Mouse (Mus musculus): ENCODE results near the gene Foxp4. TPM values are rescaled to one million over a fixed set of nuclear protein-coding genes. Genes with fewer than 3 reads are reported as not detected.
A peak's percentile ranks its signal among the peaks of the same experiment; 100 is the strongest.

The Foxp4 gene
- polyA plus RNA-seq, 2 experiments, result 38.6 to 104 TPM

GRCm38 (mm10) chr17:47876776-47877714, 47.4 kb downstream of the Foxp4 start:
- H3K27ac ChIP-seq (replicated peaks; ENCODE audit: low read depth, low read length), result no peak overlapping the region
- H3K36me3 ChIP-seq (ENCODE audit: control insufficient read depth, insufficient read depth, low read length), result peaks cover 93% of the 10 kb centered on the region
- no peak overlapping the region for H3K4me3 ChIP-seq (replicated peaks; ENCODE audit: low read length)
- H3K9me3 ChIP-seq (ENCODE audit: control insufficient read depth, low read length), result no peaks in the 10 kb centered on the region
- 48% methylated on average over 26 of the region's 26 CpGs for WGBS
- DNase-seq (ENCODE audit: low spot score) (no peak), ATAC-seq (ENCODE audit: low FRiP score, low read depth) (no peak)
- TF ChIP-seq POLR2A (IDR thresholded peaks at IDR 0.05; ENCODE audit: borderline replicate concordance, extremely low read depth, insufficient read depth, insufficient read length), result no peak
- no peak overlapping the region for H3K9ac ChIP-seq (ENCODE audit: low read depth, low read length, severe bottlenecking)
- no peak overlapping the region for H3K4me2 ChIP-seq (replicated peaks; ENCODE audit: low read depth, low read length, severe bottlenecking)
- H3K4me1 ChIP-seq (ENCODE audit: control insufficient read depth, insufficient read depth, low read length), result peaks cover 46% of the 10 kb centered on the region
- no peaks in the 10 kb centered on the region for H3K27me3 ChIP-seq (ENCODE audit: control insufficient read depth, insufficient read depth, low read length)

DNA sequence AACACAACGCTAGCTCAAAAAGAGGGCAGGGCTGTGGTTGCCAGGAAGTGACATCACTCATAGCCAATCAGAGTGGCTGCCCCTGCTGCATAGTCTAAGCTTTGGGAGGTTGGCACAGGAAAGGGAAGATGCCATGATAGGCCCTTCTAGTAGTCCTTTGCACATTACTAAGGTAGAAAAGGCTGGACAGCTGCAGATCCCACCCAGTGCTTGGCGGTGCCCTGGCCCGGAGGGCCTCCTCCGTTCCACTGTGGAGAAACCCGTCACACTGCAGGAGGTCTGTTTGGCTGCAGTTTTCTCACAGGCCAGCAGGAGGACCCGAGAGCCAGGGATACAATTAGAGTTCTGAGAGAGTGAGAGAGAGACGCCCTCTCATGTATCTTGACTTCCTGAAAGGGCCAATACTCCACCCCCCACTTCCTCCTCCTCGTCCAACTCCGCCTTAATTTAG, 51.1 kb downstream of the Foxp4 start:
- Histone ChIP-seq H3K9me3 (ENCODE audit: control insufficient read depth, low read length) (no peaks in the 10 kb centered on the region), H3K9ac (ENCODE audit: low read depth, low read length, severe bottlenecking) (no peak overlapping the region), H3K4me3 (replicated peaks; ENCODE audit: low read length) (no peak overlapping the region), H3K27ac (replicated peaks; ENCODE audit: low read depth, low read length) (no peak overlapping the region), H3K36me3 (ENCODE audit: control insufficient read depth, insufficient read depth, low read length) (peaks cover 94% of the 10 kb centered on the region), H3K4me2 (replicated peaks; ENCODE audit: low read depth, low read length, severe bottlenecking) (no peak overlapping the region), H3K27me3 (ENCODE audit: control insufficient read depth, insufficient read depth, low read length) (no peaks in the 10 kb centered on the region), H3K4me1 (ENCODE audit: control insufficient read depth, insufficient read depth, low read length) (peaks cover 10% of the 10 kb centered on the region)
- peak; percentile 58 for ATAC-seq (ENCODE audit: low FRiP score, low read depth)
- peak; percentile 72 for DNase-seq (ENCODE audit: low spot score)
- WGBS, result 12% methylated on average over 9 of the region's 9 CpGs
- TF ChIP-seq POLR2A (IDR thresholded peaks at IDR 0.05; ENCODE audit: borderline replicate concordance, extremely low read depth, insufficient read depth, insufficient read length), result no peak

DNA sequence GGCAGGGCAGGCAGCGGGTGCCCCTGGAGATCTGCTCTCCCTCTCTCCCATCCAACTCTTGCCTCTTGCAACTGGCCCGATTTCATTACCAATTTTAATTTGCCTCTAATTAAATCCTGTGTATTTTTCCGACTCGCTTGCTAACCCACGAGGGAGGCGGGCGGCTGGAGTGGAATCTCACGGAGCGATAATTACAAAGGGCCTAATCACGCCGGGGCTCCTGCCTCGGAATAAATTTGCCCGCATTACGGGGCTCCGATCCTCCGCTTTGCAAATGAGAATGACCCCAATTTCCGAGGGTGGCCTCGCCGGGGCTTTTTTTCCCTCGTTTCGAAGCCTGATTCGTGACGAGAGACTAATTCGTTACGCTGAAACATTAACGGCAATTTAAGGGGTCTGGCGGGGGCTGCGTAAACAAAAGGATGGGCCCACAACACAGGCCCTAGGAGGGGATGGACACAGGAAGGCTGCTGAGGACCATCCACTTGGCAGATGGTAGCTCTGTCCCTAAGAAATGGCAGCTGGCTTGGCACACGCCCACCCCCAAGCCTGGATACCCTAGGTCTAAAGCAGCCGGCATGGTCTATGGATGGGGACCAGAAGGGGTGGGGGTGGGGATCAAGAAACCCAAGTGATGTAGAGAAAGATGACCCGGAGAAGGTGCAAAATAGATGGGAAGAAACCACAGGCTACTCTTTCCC, 52.0 kb downstream of the Foxp4 start:
- 75% methylated on average over 31 of the region's 31 CpGs for WGBS
- H3K4me3 ChIP-seq (replicated peaks; ENCODE audit: low read length), result no peak overlapping the region
- no peaks in the 10 kb centered on the region for H3K9me3 ChIP-seq (ENCODE audit: control insufficient read depth, low read length)
- no peak for TF ChIP-seq POLR2A (IDR thresholded peaks at IDR 0.05; ENCODE audit: borderline replicate concordance, extremely low read depth, insufficient read depth, insufficient read length)
- H3K4me2 ChIP-seq (replicated peaks; ENCODE audit: low read depth, low read length, severe bottlenecking), result no peak overlapping the region
- DNase-seq (ENCODE audit: low spot score) (no peak), ATAC-seq (ENCODE audit: low FRiP score, low read depth) (no peak)
- H3K27me3 ChIP-seq (ENCODE audit: control insufficient read depth, insufficient read depth, low read length), result no peaks in the 10 kb centered on the region
- no peak overlapping the region for H3K9ac ChIP-seq (ENCODE audit: low read depth, low read length, severe bottlenecking)
- no peak overlapping the region for H3K27ac ChIP-seq (replicated peaks; ENCODE audit: low read depth, low read length)
- peaks cover 7% of the 10 kb centered on the region; the same call in 1 of the 2 replicates for H3K4me1 ChIP-seq (ENCODE audit: control insufficient read depth, insufficient read depth, low read length)
- peaks cover 94% of the 10 kb centered on the region for H3K36me3 ChIP-seq (ENCODE audit: control insufficient read depth, insufficient read depth, low read length)

- DNase-seq (ENCODE audit: low spot score) (no peak), ATAC-seq (ENCODE audit: low FRiP score, low read depth) (no peak)
- Histone ChIP-seq H3K4me1 (ENCODE audit: control insufficient read depth, insufficient read depth, low read length) (peaks cover 7% of the 10 kb centered on the region; the same call in 1 of the 2 replicates), H3K27me3 (ENCODE audit: control insufficient read depth, insufficient read depth, low read length) (no peaks in the 10 kb centered on the region), H3K4me3 (replicated peaks; ENCODE audit: low read length) (no peak overlapping the region), H3K9ac (ENCODE audit: low read depth, low read length, severe bottlenecking) (no peak overlapping the region), H3K4me2 (replicated peaks; ENCODE audit: low read depth, low read length, severe bottlenecking) (no peak overlapping the region), H3K9me3 (ENCODE audit: control insufficient read depth, low read length) (no peaks in the 10 kb centered on the region), H3K27ac (replicated peaks; ENCODE audit: low read depth, low read length) (no peak overlapping the region), H3K36me3 (ENCODE audit: control insufficient read depth, insufficient read depth, low read length) (peaks cover 81% of the 10 kb centered on the region)
- WGBS, result 90% methylated on average over 10 of the region's 10 CpGs
- no peak for TF ChIP-seq POLR2A (IDR thresholded peaks at IDR 0.05; ENCODE audit: borderline replicate concordance, extremely low read depth, insufficient read depth, insufficient read length)
These were observed 54.6 kb downstream of the Foxp4 start for GRCm38 (mm10) chr17:47869874-47870273.

- no peaks in the 10 kb centered on the region for H3K27me3 ChIP-seq (ENCODE audit: control insufficient read depth, insufficient read depth, low read length)
- WGBS, result 57% methylated on average over 10 of the region's 10 CpGs
These were observed 58.4 kb downstream of the Foxp4 start for GRCm38 (mm10) chr17:47866037-47866436.

More at GRCm38 (mm10) chr17:47866037-47866436, 58.4 kb downstream of the Foxp4 start:
- Histone ChIP-seq H3K4me2 (replicated peaks; ENCODE audit: low read depth, low read length, severe bottlenecking) (no peak overlapping the region), H3K9me3 (ENCODE audit: control insufficient read depth, low read length) (no peaks in the 10 kb centered on the region), H3K36me3 (ENCODE audit: control insufficient read depth, insufficient read depth, low read length) (peaks cover 44% of the 10 kb centered on the region), H3K4me3 (replicated peaks; ENCODE audit: low read length) (no peak overlapping the region), H3K4me1 (ENCODE audit: control insufficient read depth, insufficient read depth, low read length) (peaks cover 6% of the 10 kb centered on the region; the same call in 1 of the 2 replicates), H3K9ac (ENCODE audit: low read depth, low read length, severe bottlenecking) (no peak overlapping the region), H3K27ac (replicated peaks; ENCODE audit: low read depth, low read length) (no peak overlapping the region)
- no peak for TF ChIP-seq POLR2A (IDR thresholded peaks at IDR 0.05; ENCODE audit: borderline replicate concordance, extremely low read depth, insufficient read depth, insufficient read length)
- ATAC-seq (ENCODE audit: low FRiP score, low read depth) (no peak), DNase-seq (ENCODE audit: low spot score) (no peak)
